Mouse (Mus musculus) bone marrow macrophage, adult 2 months (primary cell): ENCODE data around the gene Map2k4.

Experiments
- CTCF ChIP-seq: IDR thresholded peaks from 2 replicates; pipeline ENCODE4 v1.5.1; 2012; ENCODE audit warnings: low read depth, mild to moderate bottlenecking, low read length, moderate library complexity
- POLR2A ChIP-seq: IDR thresholded peaks from 2 replicates; pipeline ENCODE4 v1.6.1; 2012; ENCODE audit warnings: mild to moderate bottlenecking, low read depth, low read length, borderline replicate concordance

DNA sequence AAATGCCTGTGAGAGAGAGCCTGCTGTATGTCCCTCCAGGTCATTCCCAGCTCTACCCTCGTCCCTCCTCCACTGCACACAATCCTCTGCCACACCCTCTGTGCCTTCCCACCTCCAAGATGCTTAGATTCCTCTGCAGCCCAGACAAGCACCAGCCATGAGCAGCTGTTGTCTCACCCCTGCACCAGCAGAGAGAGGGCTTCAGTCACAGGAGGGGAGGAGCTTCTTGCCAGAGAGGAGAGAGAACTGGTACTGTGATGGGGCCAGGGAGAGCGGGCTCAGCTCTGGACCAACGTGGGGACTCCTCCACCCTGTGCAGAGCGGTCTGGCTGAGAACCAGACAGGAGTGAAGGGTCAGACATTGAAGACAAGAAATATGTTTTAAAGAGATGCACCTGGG, 143.6 kb downstream of the Map2k4 start:
- TF ChIP-seq POLR2A (no peak), CTCF (no peak)
